Mouse (Mus musculus) kidney, adult 2 months (tissue): ENCODE results near the gene Plxna4.

Source experiments
- CTCF ChIP-seq: fragments of 200-500 bp; conservative IDR thresholded peaks from 2 replicates; pipeline ENCODE4 v1.5.1; 2011; ENCODE audit warnings: low read depth, mild to moderate bottlenecking, control low read depth, low read length, moderate library complexity, mixed read lengths; ENCODE audit not compliant: insufficient read depth, insufficient read length
- POLR2A ChIP-seq: fragments of 200-500 bp; IDR thresholded peaks from one replicate; pipeline ENCODE4 v1.6.1; 2011; ENCODE audit warnings: low read depth, low read length, control low read depth

GRCm38 (mm10) chr6:32246036-32246435 is 342.0 kb downstream of the Plxna4 start:
- TF ChIP-seq POLR2A (no peak), CTCF (no peak)
